Mouse (Mus musculus) lung, embryonic 14.5 days (tissue): Measurements from ENCODE around the gene Eapp. TPM values are rescaled to one million over a fixed set of nuclear protein-coding genes. Genes with fewer than 3 reads are reported as not detected.
"Not testable (repeated sequence)": the region's sequence is repeated elsewhere in the genome, so short reads cannot be mapped to it uniquely, and the experiment has no call there.

Experiments
- ATAC-seq: fragments of 200-750 bp; cut with Nextera tagmentation; 2 replicates; pipeline ENCODE4 v1.8.0; 2017; ENCODE audit warnings: mild to moderate bottlenecking, moderate TSS enrichment, moderate library complexity; ENCODE audit not compliant: insufficient read depth
- DNase-seq: peaks from one replicate; pipeline ENCODE4 v3.0.0-alpha.2; 2015
- H3K27ac ChIP-seq: fragments of 300-500 bp; sonication (generic); 2 replicates; pipeline ENCODE4 v1.5.1; 2014; ENCODE audit warnings: low read depth, mild to moderate bottlenecking, moderate library complexity
- H3K27me3 ChIP-seq: fragments of 300-500 bp; sonication (generic); 2 replicates; pipeline ENCODE4 v1.6.1; 2014; ENCODE audit warnings: low read length, control low read depth; ENCODE audit not compliant: insufficient read depth
- H3K36me3 ChIP-seq: fragments of 300-500 bp; sonication (generic); 2 replicates; pipeline ENCODE4 v1.6.1; 2014; ENCODE audit warnings: control low read depth; ENCODE audit not compliant: insufficient read depth
- H3K4me1 ChIP-seq: fragments of 300-500 bp; sonication (generic); 2 replicates; pipeline ENCODE4 v1.6.1; 2014; ENCODE audit warnings: antibody characterized with exemption, control low read depth; ENCODE audit not compliant: insufficient read depth
- H3K4me2 ChIP-seq: fragments of 300-500 bp; sonication (generic); 2 replicates; pipeline ENCODE4 v1.6.1; 2014; ENCODE audit warnings: mild to moderate bottlenecking
- H3K4me3 ChIP-seq: fragments of 300-500 bp; sonication (generic); 2 replicates; pipeline ENCODE4 v1.5.1; 2014; ENCODE audit warnings: low read depth, low read length
- H3K9ac ChIP-seq: fragments of 300-500 bp; sonication (generic); 2 replicates; pipeline ENCODE4 v1.6.1; 2014
- H3K9me3 ChIP-seq: fragments of 300-500 bp; sonication (generic); 2 replicates; pipeline ENCODE4 v1.6.1; 2016; ENCODE audit warnings: low read depth, low read length, control low read depth
- CTCF ChIP-seq: IDR thresholded peaks from 2 replicates; pipeline ENCODE4 v1.5.1; 2016; ENCODE audit warnings: antibody characterized with exemption, low read depth
- WGBS: fragments of 180-500 bp; shearing (Covaris S2); extraction: QIAGEN DNeasy Blood & Tissue Kit; methylation state at CpG from one replicate; pipeline ENCODE4 v1.1.7; 2014; 5-methylcytosine and 5-hydroxymethylcytosine counted together
- polyA plus RNA-seq: library from polyadenylated mRNA; unstranded; fragments of >200 nt; fragmentation: Nextera tagmentation; extraction: Ambion mirVana; gene quantifications from 2 replicates; pipeline ENCODE4 v1.2.1, GENCODE M21; 2014

Gene Eapp
- polyA plus RNA-seq, 1 experiment from 2014 or later, result 59.4 TPM

DNA sequence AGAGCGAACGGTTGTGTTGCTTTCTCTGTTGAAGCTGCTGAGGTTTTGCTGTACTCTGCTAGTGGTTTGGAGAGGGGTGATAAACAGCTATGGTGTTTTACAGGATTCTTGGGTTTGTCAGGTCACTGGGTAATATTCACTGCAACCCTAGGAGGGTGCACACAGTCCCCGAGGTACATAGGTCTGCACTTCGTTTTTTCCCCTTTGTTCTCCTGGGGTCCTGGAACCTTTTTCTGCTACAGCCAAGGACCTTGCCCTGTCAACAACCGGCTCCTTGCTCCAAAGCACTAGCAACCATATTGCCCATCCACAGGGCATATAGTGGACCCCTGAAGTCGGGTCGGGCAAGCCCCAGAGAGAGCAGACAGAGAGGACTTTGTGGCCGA is 14.8 kb upstream of the Eapp start:
- peak; percentile 89 for ATAC-seq
- 1% methylated on average over 3 of the region's 8 CpGs for WGBS
- not testable (repeated sequence) for H3K9ac ChIP-seq, H3K4me1 ChIP-seq, H3K4me2 ChIP-seq, H3K4me3 ChIP-seq, H3K27ac ChIP-seq, H3K9me3 ChIP-seq, DNase-seq, H3K36me3 ChIP-seq, H3K27me3 ChIP-seq

DNA sequence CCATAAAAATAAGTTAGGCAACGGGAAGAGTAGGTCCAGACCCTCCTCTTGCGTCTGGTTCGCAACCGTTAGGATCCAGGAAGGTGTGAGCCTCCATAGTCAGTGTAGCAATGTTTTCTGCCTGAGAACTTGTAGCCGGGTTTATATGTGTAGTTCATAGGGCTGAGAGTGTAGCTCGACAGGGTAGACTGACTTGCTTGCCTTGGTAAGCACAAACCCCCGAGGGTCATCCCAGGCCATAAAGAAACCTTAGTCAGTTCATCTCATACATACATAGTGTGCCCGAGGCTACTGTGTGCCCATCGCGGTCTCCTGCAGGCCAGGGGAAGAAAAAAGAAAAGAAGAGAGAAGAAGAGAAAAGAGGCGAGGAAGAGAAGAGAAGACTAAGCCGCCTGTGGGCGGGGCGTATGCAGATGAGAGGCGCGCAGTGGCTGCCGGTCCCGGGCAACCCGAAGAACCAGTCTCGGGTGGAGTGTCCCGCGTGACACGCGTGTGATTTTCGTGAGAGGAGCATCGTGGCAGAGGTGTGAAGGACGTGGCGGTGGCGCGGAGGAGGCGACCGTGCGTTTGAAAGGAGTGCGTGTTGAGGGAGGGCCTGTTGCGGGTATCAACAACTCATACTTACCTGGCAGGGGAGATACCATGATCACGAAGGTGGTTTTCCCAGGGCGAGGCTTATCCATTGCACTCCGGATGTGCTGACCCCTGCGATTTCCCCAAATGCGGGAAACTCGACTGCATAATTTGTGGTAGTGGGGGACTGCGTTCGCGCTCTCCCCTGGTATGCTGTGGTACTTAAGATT is 14.2 kb upstream of the Eapp start:
- not testable (repeated sequence) for H3K9ac ChIP-seq, H3K4me2 ChIP-seq, DNase-seq, H3K27me3 ChIP-seq, H3K27ac ChIP-seq, H3K4me3 ChIP-seq, H3K4me1 ChIP-seq, H3K9me3 ChIP-seq, H3K36me3 ChIP-seq
- WGBS, result 1% methylated on average over 7 of the region's 44 CpGs
- ATAC-seq, result peak; percentile 44

DNA sequence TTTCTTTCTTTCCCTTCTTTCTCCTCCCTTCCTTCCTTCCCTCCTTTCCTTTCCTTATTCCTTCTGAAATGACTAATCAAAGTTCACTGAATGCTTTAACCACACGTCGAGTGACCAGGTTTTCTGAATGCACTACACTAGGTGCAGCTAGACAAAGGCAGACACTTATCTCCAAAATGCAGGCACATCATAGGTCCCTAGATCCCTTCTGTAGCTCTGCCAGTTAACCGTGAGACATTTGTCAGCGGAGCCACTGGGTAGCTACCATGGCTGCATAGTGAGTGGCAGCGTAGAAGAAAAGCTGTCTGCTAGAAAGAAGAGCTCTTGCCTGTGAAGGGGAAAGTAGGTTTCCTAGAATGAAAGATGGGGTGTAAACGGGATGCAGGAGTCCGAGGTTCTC is 3.7 kb upstream of the Eapp start:
- no peak for TF ChIP-seq CTCF
- DNase-seq, result no peak
- Histone ChIP-seq H3K4me2 (no peak overlapping the region), H3K27me3 (no peaks in the 10 kb centered on the region), H3K4me1 (no peaks in the 10 kb centered on the region), H3K27ac (no peak overlapping the region), H3K4me3 (no peak overlapping the region), H3K9ac (no peak overlapping the region), H3K36me3 (no peaks in the 10 kb centered on the region), H3K9me3 (no peaks in the 10 kb centered on the region)
- ATAC-seq, result no peak
- WGBS, result 58% methylated on average over 7 of the region's 7 CpGs

DNA sequence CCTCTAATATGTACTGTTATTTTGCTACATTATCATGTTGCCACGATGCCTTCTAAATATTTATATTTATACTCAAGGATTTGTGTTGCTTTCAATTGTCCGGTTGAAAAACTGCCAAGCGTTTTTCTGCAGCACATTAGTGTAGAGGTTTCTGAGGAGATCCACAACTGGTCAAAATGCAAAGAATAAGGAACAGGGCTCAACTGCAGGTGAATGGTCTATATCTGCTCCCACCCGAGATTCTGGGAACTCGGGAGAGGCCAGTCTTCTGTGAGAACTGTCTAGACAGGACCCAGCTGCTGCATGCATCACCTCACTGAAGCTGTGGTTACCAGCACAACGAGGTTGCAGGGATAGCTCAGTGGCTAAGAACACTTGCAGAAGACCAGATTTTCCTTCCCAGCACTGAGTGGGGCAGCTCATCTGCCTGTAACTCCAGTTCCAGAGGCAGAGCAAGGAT is 2.1 kb upstream of the Eapp start:
- Histone ChIP-seq H3K27ac (no peak overlapping the region), H3K27me3 (no peaks in the 10 kb centered on the region), H3K4me1 (no peaks in the 10 kb centered on the region), H3K9ac (no peak overlapping the region), H3K9me3 (no peaks in the 10 kb centered on the region), H3K4me2 (no peak overlapping the region), H3K4me3 (no peak overlapping the region), H3K36me3 (no peaks in the 10 kb centered on the region)
- no peak for TF ChIP-seq CTCF
- DNase-seq (no peak), ATAC-seq (no peak)
- 35% methylated on average over 6 of the region's 6 CpGs for WGBS

DNA sequence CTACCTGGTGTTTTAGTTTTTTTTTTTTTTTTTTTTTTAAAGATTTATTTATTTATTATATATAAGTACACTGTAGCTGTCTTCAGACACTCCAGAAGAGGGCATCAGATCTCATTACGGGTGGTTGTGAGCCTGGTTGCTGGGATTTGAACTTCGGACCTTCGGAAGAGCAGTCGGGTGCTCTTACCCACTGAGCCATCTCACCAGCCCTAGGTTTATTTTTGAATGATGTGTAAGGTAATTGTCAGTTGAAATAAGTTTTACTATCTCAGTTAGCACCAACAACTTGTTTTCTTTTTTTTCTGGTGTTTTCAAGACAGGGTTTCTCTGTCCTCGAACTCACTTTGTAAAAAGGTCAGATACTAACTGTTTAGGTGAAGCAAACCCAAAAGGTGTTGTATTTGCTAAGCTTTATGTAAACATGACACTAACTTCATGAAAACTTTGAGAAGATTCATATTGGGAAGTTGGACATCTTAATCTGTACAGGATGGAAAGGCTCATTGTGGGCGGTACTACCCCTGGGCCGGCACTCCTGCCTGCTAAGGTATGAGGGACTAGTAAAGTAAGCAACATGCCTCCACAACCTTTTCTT is 1.4 kb upstream of the Eapp start:
- Histone ChIP-seq H3K27me3 (no peaks in the 10 kb centered on the region), H3K4me2 (no peak overlapping the region), H3K9me3 (no peaks in the 10 kb centered on the region), H3K4me3 (no peak overlapping the region), H3K27ac (no peak overlapping the region), H3K36me3 (no peaks in the 10 kb centered on the region), H3K4me1 (no peaks in the 10 kb centered on the region), H3K9ac (no peak overlapping the region)
- DNase-seq (no peak), ATAC-seq (peak; percentile 36)
- 0 out of 2 replicates have a peak, but pooled peaks have one; percentile 2 for TF ChIP-seq CTCF
- 3% methylated on average over 7 of the region's 7 CpGs for WGBS

DNA sequence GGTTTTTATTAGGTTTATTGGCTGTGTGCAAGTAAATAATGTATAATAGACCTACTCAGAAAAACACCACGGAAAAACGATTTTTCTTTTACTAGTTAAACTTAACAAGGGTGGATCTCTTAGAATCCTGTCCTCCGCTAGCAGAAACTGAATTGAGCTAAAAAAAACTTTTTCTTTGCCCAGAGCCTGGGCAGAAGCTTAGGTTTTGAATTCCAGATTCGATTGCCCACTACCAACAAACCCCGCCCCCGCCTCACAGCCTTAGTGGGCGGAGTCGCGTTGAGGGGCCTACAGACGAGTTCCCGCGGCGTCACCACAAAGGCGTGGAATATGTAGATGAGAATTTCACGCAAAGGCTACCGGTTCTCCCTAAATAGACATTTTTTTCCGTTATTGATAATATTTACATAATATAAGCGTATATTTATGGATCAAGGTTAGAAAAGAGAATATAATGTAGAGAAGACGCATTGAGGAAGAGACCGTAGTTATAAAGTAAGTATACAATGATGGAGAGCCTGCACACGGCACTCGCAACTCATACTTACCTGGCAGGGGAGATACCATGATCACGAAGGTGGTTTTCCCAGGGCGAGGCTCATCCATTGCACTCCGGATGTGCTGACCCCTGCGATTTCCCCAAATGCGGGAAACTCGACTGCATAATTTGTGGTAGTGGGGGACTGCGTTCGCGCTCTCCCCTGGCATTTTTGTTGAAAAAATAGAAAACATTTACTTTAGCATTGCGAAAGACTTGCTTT is 725 bp upstream of the Eapp start:
- peak; percentile 99 for DNase-seq
- WGBS, result under 1% methylated on average over 32 of the region's 32 CpGs
- H3K4me1 ChIP-seq, result no peaks in the 10 kb centered on the region
- peak overlapping the region; percentile 91 for H3K4me2 ChIP-seq
- ATAC-seq, result peak; percentile 90
- no peak for TF ChIP-seq CTCF
- H3K9me3 ChIP-seq, result no peaks in the 10 kb centered on the region
- H3K4me3 ChIP-seq, result peak overlapping the region; percentile 81
- H3K27ac ChIP-seq, result peak overlapping the region; percentile 96
- H3K27me3 ChIP-seq, result no peaks in the 10 kb centered on the region
- H3K36me3 ChIP-seq, result 0 out of 2 replicates have a peak, but pooled peaks cover under 1% of the 10 kb centered on the region
- H3K9ac ChIP-seq, result peak overlapping the region; percentile 82
